Mouse (Mus musculus) testis, adult 2 months (tissue): ENCODE data around the gene Med26.

ENCODE experiments used
- CTCF ChIP-seq: fragments of 200-500 bp; IDR thresholded peaks from 2 replicates; pipeline ENCODE4 v1.5.1; 2012; ENCODE audit warnings: low read depth, mild to moderate bottlenecking, inconsistent platforms, low read length, moderate library complexity; ENCODE audit not compliant: control insufficient read depth, insufficient read depth, insufficient replicate concordance
- POLR2A ChIP-seq: fragments of 200-500 bp; IDR thresholded peaks from 2 replicates; pipeline ENCODE4 v1.6.1; 2012; ENCODE audit warnings: low read depth, mild to moderate bottlenecking, inconsistent platforms, low read length, moderate library complexity; ENCODE audit not compliant: control insufficient read depth

DNA sequence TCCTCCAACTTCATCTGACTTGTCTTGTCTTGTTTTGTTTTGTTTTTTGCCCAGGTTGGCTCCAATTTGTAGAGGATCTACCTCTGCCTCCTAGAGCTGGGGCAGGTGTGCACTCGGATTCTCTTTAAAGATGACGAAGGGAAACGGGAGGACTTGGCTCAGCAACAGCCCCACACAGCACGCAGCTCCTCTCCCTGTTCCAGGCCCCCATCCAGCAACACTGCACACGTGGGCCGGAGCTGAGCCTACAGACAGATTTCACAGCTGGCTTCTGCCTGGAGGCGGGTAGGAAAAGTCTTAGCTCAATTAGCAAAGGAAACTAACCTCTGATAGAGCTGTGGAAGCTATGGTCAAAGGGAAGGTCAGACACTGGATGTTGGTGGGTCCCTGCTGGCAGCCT, 41.2 kb upstream of the Med26 start:
- TF ChIP-seq CTCF (no peak), POLR2A (no peak)
